Mouse (Mus musculus): ENCODE measurements around the gene Polr2e. TPM values are rescaled to one million over a fixed set of nuclear protein-coding genes. Genes with fewer than 3 reads are reported as not detected.

Polr2e gene
- polyA plus RNA-seq, 1 experiment = 46.3 TPM

- Histone ChIP-seq H3K4me3 (ENCODE audit: insufficient read depth, low read length) (peak overlapping the region; percentile 71), H3K4me1 (ENCODE audit: control insufficient read depth, insufficient read depth, low read length) (no peaks in the 10 kb centered on the region), H3K27ac (ENCODE audit: insufficient read depth, low read length) (no peak overlapping the region)
- no peak for TF ChIP-seq CTCF (IDR thresholded peaks at IDR 0.05; ENCODE audit: borderline replicate concordance, insufficient read depth, low read length)
- no peak for TF ChIP-seq POLR2A (IDR thresholded peaks at IDR 0.05; ENCODE audit: low read depth, low read length)
Observed at GRCm38 (mm10) chr10:79991548-79991947, 48.0 kb downstream of the Polr2e start.

- Histone ChIP-seq H3K4me3 (ENCODE audit: insufficient read depth, low read length) (peak overlapping the region; percentile 71), H3K27ac (ENCODE audit: insufficient read depth, low read length) (peak overlapping the region; percentile 4; the same call in 1 of the 2 replicates), H3K4me1 (ENCODE audit: control insufficient read depth, insufficient read depth, low read length) (no peaks in the 10 kb centered on the region)
- TF ChIP-seq CTCF (IDR thresholded peaks at IDR 0.05; ENCODE audit: borderline replicate concordance, insufficient read depth, low read length) = no peak
- TF ChIP-seq POLR2A (IDR thresholded peaks at IDR 0.05; ENCODE audit: low read depth, low read length) = peak; percentile 44
Observed at GRCm38 (mm10) chr10:79991099-79991498, 48.5 kb downstream of the Polr2e start.

- peak overlapping the region; percentile 71 for H3K4me3 ChIP-seq (ENCODE audit: insufficient read depth, low read length)
- no peak for TF ChIP-seq CTCF (IDR thresholded peaks at IDR 0.05; ENCODE audit: borderline replicate concordance, insufficient read depth, low read length)
- TF ChIP-seq POLR2A (IDR thresholded peaks at IDR 0.05; ENCODE audit: low read depth, low read length) = peak; percentile 62; the same call in 1 of the 2 replicates
- peak overlapping the region; percentile 99 for H3K27ac ChIP-seq (ENCODE audit: insufficient read depth, low read length)
- 0 out of 2 replicates have a peak, but pooled peaks cover 2% of the 10 kb centered on the region for H3K4me1 ChIP-seq (ENCODE audit: control insufficient read depth, insufficient read depth, low read length)
Observed at GRCm38 (mm10) chr10:79989870-79990269, 49.7 kb downstream of the Polr2e start.

- peak overlapping the region; percentile 99 for H3K27ac ChIP-seq (ENCODE audit: insufficient read depth, low read length)
- 0 out of 2 replicates have a peak, but pooled peaks cover 2% of the 10 kb centered on the region for H3K4me1 ChIP-seq (ENCODE audit: control insufficient read depth, insufficient read depth, low read length)
- H3K4me3 ChIP-seq (ENCODE audit: insufficient read depth, low read length) = peak overlapping the region; percentile 71
- TF ChIP-seq POLR2A (IDR thresholded peaks at IDR 0.05; ENCODE audit: low read depth, low read length) (peak; percentile 56; the same call in 1 of the 2 replicates), CTCF (IDR thresholded peaks at IDR 0.05; ENCODE audit: borderline replicate concordance, insufficient read depth, low read length) (no peak)
Observed at GRCm38 (mm10) chr10:79989272-79989786, 50.3 kb downstream of the Polr2e start.

- TF ChIP-seq CTCF (IDR thresholded peaks at IDR 0.05; ENCODE audit: borderline replicate concordance, insufficient read depth, low read length) (no peak), POLR2A (IDR thresholded peaks at IDR 0.05; ENCODE audit: low read depth, low read length) (peak; percentile 75)
- H3K27ac ChIP-seq (ENCODE audit: insufficient read depth, low read length) = peak within 1 kb of the TSS; percentile 99
- H3K4me3 ChIP-seq (ENCODE audit: insufficient read depth, low read length) = peak within 1 kb of the TSS; percentile 71
- 0 out of 2 replicates have a peak, but pooled peaks cover 2% of the 10 kb centered on the region for H3K4me1 ChIP-seq (ENCODE audit: control insufficient read depth, insufficient read depth, low read length)
Observed at GRCm38 (mm10) chr10:79988506-79989271, 50.9 kb downstream of the Polr2e start, which contains the start of gene Cnn2. Gene Cnn2 (plus strand): TSS chr10:79988584.

- TF ChIP-seq CTCF (IDR thresholded peaks at IDR 0.05; ENCODE audit: borderline replicate concordance, insufficient read depth, low read length) (no peak), POLR2A (IDR thresholded peaks at IDR 0.05; ENCODE audit: low read depth, low read length) (peak; percentile 61)
- H3K4me1 ChIP-seq (ENCODE audit: control insufficient read depth, insufficient read depth, low read length) = 0 out of 2 replicates have a peak, but pooled peaks cover 2% of the 10 kb centered on the region
- H3K27ac ChIP-seq (ENCODE audit: insufficient read depth, low read length) = peak overlapping the region; percentile 99
Observed at GRCm38 (mm10) chr10:79987771-79988505, 51.7 kb downstream of the Polr2e start.

GRCm38 (mm10) chr10:79986963-79987362 lies 52.6 kb downstream of the Polr2e start:
- Histone ChIP-seq H3K4me1 (ENCODE audit: control insufficient read depth, insufficient read depth, low read length) (peaks cover 2% of the 10 kb centered on the region; the same call in 1 of the 2 replicates), H3K27ac (ENCODE audit: insufficient read depth, low read length) (peak overlapping the region; percentile 99), H3K4me3 (ENCODE audit: insufficient read depth, low read length) (no peak overlapping the region)
- peak; percentile 25 for TF ChIP-seq POLR2A (IDR thresholded peaks at IDR 0.05; ENCODE audit: low read depth, low read length)
- TF ChIP-seq CTCF (IDR thresholded peaks at IDR 0.05; ENCODE audit: borderline replicate concordance, insufficient read depth, low read length) = peak; percentile 70

More at GRCm38 (mm10) chr10:79987771-79988505, 51.7 kb downstream of the Polr2e start:
- peak overlapping the region; percentile 71 for H3K4me3 ChIP-seq (ENCODE audit: insufficient read depth, low read length)

- Histone ChIP-seq H3K4me1 (ENCODE audit: control insufficient read depth, insufficient read depth, low read length) (peaks cover 2% of the 10 kb centered on the region; the same call in 1 of the 2 replicates), H3K4me3 (ENCODE audit: insufficient read depth, low read length) (peak overlapping the region; percentile 7), H3K27ac (ENCODE audit: insufficient read depth, low read length) (peak overlapping the region; percentile 99)
- TF ChIP-seq POLR2A (IDR thresholded peaks at IDR 0.05; ENCODE audit: low read depth, low read length) = peak; percentile 75
- no peak for TF ChIP-seq CTCF (IDR thresholded peaks at IDR 0.05; ENCODE audit: borderline replicate concordance, insufficient read depth, low read length)
Observed at GRCm38 (mm10) chr10:79986232-79986878, 53.2 kb downstream of the Polr2e start.

Other genes starting within 250 kb of the Polr2e start
- gene Prss57, start 248.8 kb downstream of the Polr2e start, polyA plus RNA-seq (2011; ENCODE audit: insufficient read length, low read depth, missing spikeins) = not detected in 2 replicates
- gene Palm, start 246.2 kb downstream of the Polr2e start, polyA plus RNA-seq (2011; ENCODE audit: insufficient read length, low read depth, missing spikeins) = 45.2 and 54.0 TPM in 2 replicates
- not detected in 2 replicates for gene Misp, start 218.8 kb downstream of the Polr2e start, polyA plus RNA-seq (2011; ENCODE audit: insufficient read length, low read depth, missing spikeins)
- 351 and 422 TPM in 2 replicates for gene Ptbp1, start 185.4 kb downstream of the Polr2e start, polyA plus RNA-seq (2011; ENCODE audit: insufficient read length, low read depth, missing spikeins)
- gene Prtn3, start 165.3 kb downstream of the Polr2e start, polyA plus RNA-seq (2011; ENCODE audit: insufficient read length, low read depth, missing spikeins) = not detected in 2 replicates
- 3.1 and 4.9 TPM in 2 replicates for gene Plppr3, start 165.2 kb downstream of the Polr2e start, polyA plus RNA-seq (2011; ENCODE audit: insufficient read length, low read depth, missing spikeins)
- gene Elane, start 153.5 kb downstream of the Polr2e start, polyA plus RNA-seq (2011; ENCODE audit: insufficient read length, low read depth, missing spikeins) = not detected in 2 replicates
- gene Cfd, start 148.9 kb downstream of the Polr2e start, polyA plus RNA-seq (2011; ENCODE audit: insufficient read length, low read depth, missing spikeins) = not detected in 2 replicates
- gene Med16, start 130.9 kb downstream of the Polr2e start, polyA plus RNA-seq (2011; ENCODE audit: insufficient read length, low read depth, missing spikeins) = 15.2 and 16.1 TPM in 2 replicates
- not detected in 2 replicates for gene Gm26602, start 128.9 kb downstream of the Polr2e start, polyA plus RNA-seq (2011; ENCODE audit: insufficient read length, low read depth, missing spikeins)
- 0.44 TPM in 1 of 2 replicates, not detected in the other for gene Kiss1r, start 122.8 kb downstream of the Polr2e start, polyA plus RNA-seq (2011; ENCODE audit: insufficient read length, low read depth, missing spikeins)
- gene R3hdm4, start 118.6 kb downstream of the Polr2e start, polyA plus RNA-seq (2011; ENCODE audit: insufficient read length, low read depth, missing spikeins) = 66.3 and 86.3 TPM in 2 replicates
- 5.2 and 6.0 TPM in 2 replicates for gene Arid3a, start 112.8 kb downstream of the Polr2e start, polyA plus RNA-seq (2011; ENCODE audit: insufficient read length, low read depth, missing spikeins)
- gene Wdr18, start 79.6 kb downstream of the Polr2e start, polyA plus RNA-seq (2011; ENCODE audit: insufficient read length, low read depth, missing spikeins) = 29.2 and 29.3 TPM in 2 replicates
- 0.15 and 0.16 TPM in 2 replicates for gene Grin3b, start 69.1 kb downstream of the Polr2e start, polyA plus RNA-seq (2011; ENCODE audit: insufficient read length, low read depth, missing spikeins)
- gene Tmem259, start 55.5 kb downstream of the Polr2e start, polyA plus RNA-seq (2011; ENCODE audit: insufficient read length, low read depth, missing spikeins) = 73.4 and 78.1 TPM in 2 replicates
- gene Cnn2, start 51.2 kb downstream of the Polr2e start, polyA plus RNA-seq (2011; ENCODE audit: insufficient read length, low read depth, missing spikeins) = 642 and 721 TPM in 2 replicates
- 3.5 and 4.0 TPM in 2 replicates for gene Abca7, start 43.3 kb downstream of the Polr2e start, polyA plus RNA-seq (2011; ENCODE audit: insufficient read length, low read depth, missing spikeins)
- 1.7 and 3.1 TPM in 2 replicates for gene Arhgap45, start 23.1 kb downstream of the Polr2e start, polyA plus RNA-seq (2011; ENCODE audit: insufficient read length, low read depth, missing spikeins)
- 214 and 217 TPM in 2 replicates for gene Gpx4, start 7.4 kb upstream of the Polr2e start, polyA plus RNA-seq (2011; ENCODE audit: insufficient read length, low read depth, missing spikeins)
- gene Sbno2, start 65.8 kb upstream of the Polr2e start, polyA plus RNA-seq (2011; ENCODE audit: insufficient read length, low read depth, missing spikeins) = 50.7 and 53.5 TPM in 2 replicates
- gene Stk11, start 76.0 kb upstream of the Polr2e start, polyA plus RNA-seq (2011; ENCODE audit: insufficient read length, low read depth, missing spikeins) = 80.8 and 91.7 TPM in 2 replicates
- 202 and 250 TPM in 2 replicates for gene Atp5d, start 98.8 kb upstream of the Polr2e start, polyA plus RNA-seq (2011; ENCODE audit: insufficient read length, low read depth, missing spikeins)
- gene Cbarp, start 101.0 kb upstream of the Polr2e start, polyA plus RNA-seq (2011; ENCODE audit: insufficient read length, low read depth, missing spikeins) = 24.1 and 28.4 TPM in 2 replicates
- gene Midn, start 108.5 kb upstream of the Polr2e start, polyA plus RNA-seq (2011; ENCODE audit: insufficient read length, low read depth, missing spikeins) = 101 TPM in 2 replicates
- gene Cirbp, start 126.2 kb upstream of the Polr2e start, polyA plus RNA-seq (2011; ENCODE audit: insufficient read length, low read depth, missing spikeins) = 29.2 and 50.2 TPM in 2 replicates
- 8.4 and 12.2 TPM in 2 replicates for gene 1600002K03Rik, start 133.1 kb upstream of the Polr2e start, polyA plus RNA-seq (2011; ENCODE audit: insufficient read length, low read depth, missing spikeins)
- gene Efna2, start 139.7 kb upstream of the Polr2e start, polyA plus RNA-seq (2011; ENCODE audit: insufficient read length, low read depth, missing spikeins) = 5.2 and 8.3 TPM in 2 replicates
- 24.0 and 29.1 TPM in 2 replicates for gene Mum1, start 186.6 kb upstream of the Polr2e start, polyA plus RNA-seq (2011; ENCODE audit: insufficient read length, low read depth, missing spikeins)
- 65.5 and 65.7 TPM in 2 replicates for gene Ndufs7, start 209.3 kb upstream of the Polr2e start, polyA plus RNA-seq (2011; ENCODE audit: insufficient read length, low read depth, missing spikeins)
- 19.9 and 21.9 TPM in 2 replicates for gene Gamt, start 221.2 kb upstream of the Polr2e start, polyA plus RNA-seq (2011; ENCODE audit: insufficient read length, low read depth, missing spikeins)
- 117 and 142 TPM in 2 replicates for gene Dazap1, start 221.7 kb upstream of the Polr2e start, polyA plus RNA-seq (2011; ENCODE audit: insufficient read length, low read depth, missing spikeins)